Mouse (Mus musculus) G1E (cell line): ENCODE data around the gene Myo16.

Source experiments
- CTCF ChIP-seq: IDR thresholded peaks from 2 replicates; pipeline ENCODE4 v1.5.1; 2012; ENCODE audit warnings: low read depth, low read length, inconsistent platforms, mixed read lengths
- GATA1 ChIP-seq: IDR thresholded peaks from 2 replicates; pipeline ENCODE4 v1.6.1; 2012; ENCODE audit warnings: borderline replicate concordance, low read length, inconsistent platforms, mixed read lengths
- GATA2 ChIP-seq: IDR thresholded peaks from 2 replicates; pipeline ENCODE4 v1.6.1; 2012; ENCODE audit warnings: low read depth, low read length, inconsistent platforms, borderline replicate concordance
- POLR2AphosphoS5 ChIP-seq: IDR thresholded peaks from 2 replicates; pipeline ENCODE4 v1.6.1; 2012; ENCODE audit warnings: low read depth, low read length, inconsistent platforms; ENCODE audit not compliant: insufficient replicate concordance
- TAL1 ChIP-seq: conservative IDR thresholded peaks from 2 replicates; pipeline ENCODE4 v1.6.1; 2012; ENCODE audit warnings: low read depth, low read length, inconsistent platforms, mixed read lengths

DNA sequence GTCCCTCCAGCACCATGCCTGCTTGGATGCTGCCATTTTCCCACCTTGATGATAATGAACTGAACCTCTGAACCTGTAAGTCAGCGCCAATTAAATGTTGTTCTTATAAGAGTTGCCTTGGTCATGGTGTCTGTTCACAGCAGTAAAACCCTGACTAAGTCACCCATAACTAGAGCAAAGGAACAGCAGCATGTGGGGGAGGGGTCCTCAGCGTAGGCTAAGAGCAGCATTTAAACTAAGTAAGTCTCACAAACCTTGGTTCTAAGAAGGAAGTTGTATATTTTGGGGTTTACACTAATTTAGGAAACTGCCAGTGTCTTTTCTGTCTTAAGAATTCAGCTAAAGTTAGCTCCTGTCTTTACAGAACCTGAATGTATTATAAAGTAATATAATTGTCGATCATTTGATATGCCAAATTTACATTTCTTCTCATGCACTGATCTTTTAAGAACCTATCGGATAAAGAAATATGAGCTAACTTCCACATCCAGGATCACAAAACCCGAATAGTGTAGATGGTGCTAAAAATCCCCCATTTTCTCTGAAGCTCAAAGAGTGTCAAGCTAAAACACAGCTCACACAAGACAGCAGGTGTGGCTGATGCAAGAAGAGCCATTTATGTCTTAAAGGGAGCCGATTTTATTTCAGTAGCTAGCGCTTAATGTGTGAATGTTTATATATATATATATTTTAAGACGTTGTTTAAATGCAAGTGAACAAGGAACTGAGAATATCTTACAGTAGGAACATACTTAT is 45.0 kb upstream of the Myo16 start:
- TF ChIP-seq CTCF (no peak), TAL1 (no peak), GATA1 (no peak), POLR2AphosphoS5 (no peak), GATA2 (no peak)
